Mouse (Mus musculus) brain, adult 2 months (tissue): ENCODE results near the gene Fmnl2.

Source experiments
- DNase-seq: peaks from one replicate; pipeline ENCODE4 v3.0.0; 2011; ENCODE audit warnings: low read depth, low spot score

Fmnl2 gene

GRCm38 (mm10) chr2:53100093-53100492 is 242.4 kb downstream of the Fmnl2 start:
- DNase-seq: no peak

GRCm38 (mm10) chr2:53101885-53102740 is 244.5 kb downstream of the Fmnl2 start:
- no peak for DNase-seq

GRCm38 (mm10) chr2:53102901-53103300 is 245.2 kb downstream of the Fmnl2 start:
- no peak for DNase-seq

DNA sequence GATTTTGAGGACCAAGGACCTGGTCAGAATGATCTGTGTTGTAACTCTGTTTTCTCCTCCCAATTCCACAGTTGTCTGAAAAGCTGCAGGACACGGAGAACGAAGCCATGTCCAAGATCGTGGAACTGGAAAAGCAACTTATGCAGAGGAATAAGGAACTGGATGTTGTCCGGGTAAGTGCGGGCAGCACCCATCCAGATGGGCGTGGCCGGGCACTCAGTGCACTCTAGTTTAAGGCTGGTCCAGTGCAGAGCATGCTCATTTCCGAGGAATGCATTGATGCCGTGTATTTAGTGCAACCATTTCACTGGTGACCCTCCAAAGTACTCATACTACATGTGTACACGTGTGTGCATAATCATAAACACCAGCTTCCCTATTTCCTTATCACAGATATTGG is 247.7 kb downstream of the Fmnl2 start:
- DNase-seq: no peak

DNA sequence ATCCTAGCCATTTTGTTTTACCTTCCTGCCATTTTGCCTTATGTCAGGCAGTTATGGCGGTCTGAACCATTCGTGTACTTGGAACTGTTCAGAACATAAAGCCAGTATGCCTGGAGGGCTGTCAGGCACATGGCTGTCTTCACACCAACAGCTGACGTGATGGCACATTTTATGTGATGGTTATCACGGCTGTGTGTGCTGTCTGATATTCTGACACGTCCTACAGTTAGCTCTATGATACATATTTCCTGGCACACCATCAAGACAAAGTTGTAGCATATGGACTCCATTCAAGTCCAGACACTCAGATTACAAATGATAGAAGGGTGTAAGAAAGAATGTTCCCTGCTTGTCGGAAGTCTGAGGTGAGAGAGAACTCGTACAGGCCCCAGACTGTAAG is 248.4 kb downstream of the Fmnl2 start:
- DNase-seq: peak; percentile 55

GRCm38 (mm10) chr2:53106472-53106871 is 248.8 kb downstream of the Fmnl2 start:
- DNase-seq: no peak

- no peak for DNase-seq
Measured at GRCm38 (mm10) chr2:53108547-53108946, 250.9 kb downstream of the Fmnl2 start.

DNA sequence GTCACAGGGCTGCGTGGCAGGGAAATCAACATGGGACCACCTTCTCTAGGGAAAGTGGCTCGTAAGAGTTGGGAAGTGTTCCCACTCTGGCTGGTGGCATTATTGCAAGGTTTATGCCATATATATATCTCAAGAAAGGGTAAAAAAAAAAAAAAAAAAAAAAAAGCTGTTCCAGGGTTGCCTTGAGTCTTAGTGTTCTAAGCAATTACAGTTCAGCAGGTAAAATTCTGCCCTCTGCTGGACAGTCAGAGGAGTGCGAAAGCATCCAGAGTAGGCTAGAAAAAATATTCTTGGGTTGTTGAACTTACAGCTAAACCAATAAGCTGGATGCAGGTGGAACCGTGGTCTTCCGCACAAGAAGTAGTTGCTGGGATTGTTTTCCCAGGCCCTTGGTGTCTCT is 264.1 kb downstream of the Fmnl2 start:
- DNase-seq: peak; percentile 78

DNA sequence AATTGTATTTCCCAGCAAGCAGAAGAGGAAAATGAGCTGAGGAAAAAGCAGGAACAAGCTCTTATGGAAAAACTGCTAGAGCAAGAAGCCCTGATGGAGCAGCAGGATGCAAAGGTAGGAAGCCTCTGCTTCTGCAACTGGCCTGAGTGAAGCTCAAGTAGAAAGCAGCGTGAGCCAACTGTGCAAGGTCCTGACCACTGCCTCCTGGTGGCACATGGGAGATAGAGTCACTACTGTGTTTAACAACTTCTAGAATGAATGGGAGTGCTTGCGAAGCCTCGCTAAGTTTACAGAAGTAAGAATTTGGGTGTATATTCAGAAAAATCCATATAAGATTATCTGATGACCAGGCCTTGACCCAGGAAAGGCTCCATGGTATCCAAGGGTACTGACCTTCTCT is 268.3 kb downstream of the Fmnl2 start:
- DNase-seq: peak; percentile 22

DNA sequence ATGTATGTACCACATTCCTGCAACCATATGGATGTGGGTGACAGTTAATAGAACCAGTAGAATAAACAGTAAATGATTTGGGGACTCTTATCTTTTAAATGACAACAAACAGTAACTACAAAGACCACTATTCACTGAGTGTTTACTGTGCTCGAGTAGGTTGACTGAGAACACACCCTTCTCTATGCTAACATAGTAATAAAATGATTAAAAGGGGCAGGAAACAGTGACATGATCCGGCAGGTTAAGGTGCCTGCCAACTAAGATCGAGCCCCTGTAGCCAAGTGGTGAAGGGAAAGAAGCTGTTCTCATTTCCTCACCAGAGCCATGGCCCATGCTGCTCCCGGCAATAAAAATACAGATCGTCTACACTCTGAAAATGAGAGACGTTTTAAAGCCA is 271.4 kb downstream of the Fmnl2 start:
- no peak for DNase-seq

- DNase-seq: peak; percentile 62
Measured at GRCm38 (mm10) chr2:53131567-53131966, 273.9 kb downstream of the Fmnl2 start.

GRCm38 (mm10) chr2:53146852-53147251 is 289.2 kb downstream of the Fmnl2 start:
- DNase-seq: no peak

DNA sequence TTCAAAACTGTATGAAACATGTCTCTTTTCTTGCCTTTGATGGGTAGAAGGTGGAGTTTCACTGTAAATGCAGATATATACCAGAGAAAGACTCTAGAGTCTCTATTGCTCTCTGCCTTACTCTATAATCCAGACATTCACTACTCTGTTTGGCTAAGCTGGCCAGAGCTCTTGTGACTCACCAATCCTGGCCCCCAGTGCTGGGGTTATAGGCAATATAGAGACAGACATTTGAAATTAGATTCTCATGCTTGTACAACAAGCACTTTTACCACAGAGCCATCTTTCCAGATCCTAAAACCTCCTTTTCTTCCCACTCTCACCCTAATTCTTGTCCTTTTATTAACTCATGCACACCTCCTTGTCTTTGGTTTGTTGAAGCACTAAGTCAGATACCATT is 316.3 kb downstream of the Fmnl2 start:
- no peak for DNase-seq

DNA sequence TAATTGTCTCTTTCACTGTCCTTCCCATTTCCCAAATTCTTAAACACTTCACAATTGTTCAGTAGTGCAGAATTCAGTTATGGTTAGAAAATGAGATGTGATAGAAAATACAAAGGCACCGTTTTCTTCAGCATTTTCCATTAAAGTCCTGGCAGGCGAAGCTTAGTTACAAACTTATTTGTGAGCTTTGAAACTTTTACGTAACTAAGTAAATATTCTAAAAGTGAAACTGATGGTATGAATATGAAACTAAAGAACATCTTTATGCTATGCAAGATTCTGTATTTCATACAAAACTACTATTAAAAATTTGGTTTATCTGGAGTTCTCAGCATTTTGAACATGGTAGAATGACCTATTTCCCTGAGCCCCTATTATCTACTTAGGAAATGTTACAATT is 321.3 kb downstream of the Fmnl2 start:
- DNase-seq: no peak

- DNase-seq: peak; percentile 5
Measured at GRCm38 (mm10) chr2:53179876-53180275, 322.2 kb downstream of the Fmnl2 start.
